Mouse (Mus musculus) lung, adult 2 months (tissue): ENCODE data around the gene R3hdm2.

ENCODE experiments used
- CTCF ChIP-seq: fragments of 200-500 bp; IDR thresholded peaks from 2 replicates; pipeline ENCODE4 v1.5.1; 2011; ENCODE audit warnings: mild to moderate bottlenecking, low read length, control low read depth; ENCODE audit not compliant: insufficient read depth
- POLR2A ChIP-seq: fragments of 200-500 bp; IDR thresholded peaks from 2 replicates; pipeline ENCODE4 v1.6.1; 2011; ENCODE audit warnings: low read depth, mild to moderate bottlenecking, control low read depth, low read length, borderline replicate concordance; ENCODE audit errors: extremely low read depth

DNA sequence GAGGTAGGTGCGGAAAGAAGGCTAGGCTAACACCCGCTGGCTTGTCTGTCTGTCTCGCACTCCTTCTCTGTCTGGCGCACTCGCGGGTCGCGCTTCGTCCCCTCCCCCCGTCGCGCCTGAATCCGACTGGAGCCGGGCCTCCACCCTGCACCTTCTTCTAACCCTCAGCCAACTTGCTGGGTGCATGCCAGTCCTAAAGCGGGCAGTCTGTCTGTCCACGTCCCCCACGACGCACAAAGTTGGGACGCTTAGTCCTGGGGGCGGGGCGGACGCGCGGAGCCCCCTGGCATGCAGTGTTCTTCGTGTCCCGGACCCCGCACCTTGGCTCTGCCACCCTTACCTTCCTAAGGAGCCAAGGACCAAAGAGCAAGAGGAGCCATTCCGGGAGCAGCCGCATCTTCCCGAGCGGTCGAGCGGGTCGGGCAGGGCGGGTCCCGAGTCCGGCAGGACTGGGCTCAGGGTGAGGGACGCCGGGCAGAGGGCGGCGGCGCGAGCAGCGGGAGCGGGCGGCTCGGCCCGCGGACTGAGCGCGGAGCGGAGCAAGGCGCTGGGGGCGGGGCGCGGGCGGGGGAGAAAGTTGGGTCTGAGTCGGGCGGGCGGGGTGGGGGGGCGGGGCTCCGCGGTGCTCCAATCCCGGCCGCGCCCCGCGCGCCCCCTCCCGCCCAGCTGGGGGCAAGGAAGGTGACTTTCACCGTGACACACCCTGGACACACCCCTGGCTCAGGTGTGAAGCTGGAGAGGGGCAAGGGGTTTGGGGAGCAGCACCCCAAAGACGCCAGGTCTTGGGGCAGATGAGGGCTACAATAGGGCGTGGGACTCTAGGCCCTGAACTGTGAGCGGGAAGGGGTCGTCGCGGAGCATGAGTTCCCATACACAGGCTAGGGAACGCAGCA, 154.2 kb downstream of the R3hdm2 start, which contains the start of gene Nxph4:
- no peak for TF ChIP-seq CTCF
- no peak for TF ChIP-seq POLR2A
